Mouse (Mus musculus) lung, embryonic 14.5 days (tissue): ENCODE results near the gene Cx3cr1. TPM values are rescaled to one million over a fixed set of nuclear protein-coding genes. Genes with fewer than 3 reads are reported as not detected.

Source experiments
- ATAC-seq: fragments of 200-750 bp; cut with Nextera tagmentation; 2 replicates; pipeline ENCODE4 v1.8.0; 2017; ENCODE audit warnings: mild to moderate bottlenecking, moderate TSS enrichment, moderate library complexity; ENCODE audit not compliant: insufficient read depth
- DNase-seq: peaks from one replicate; pipeline ENCODE4 v3.0.0-alpha.2; 2015
- H3K27ac ChIP-seq: fragments of 300-500 bp; sonication (generic); 2 replicates; pipeline ENCODE4 v1.5.1; 2014; ENCODE audit warnings: low read depth, mild to moderate bottlenecking, moderate library complexity
- H3K27me3 ChIP-seq: fragments of 300-500 bp; sonication (generic); 2 replicates; pipeline ENCODE4 v1.6.1; 2014; ENCODE audit warnings: low read length, control low read depth; ENCODE audit not compliant: insufficient read depth
- H3K36me3 ChIP-seq: fragments of 300-500 bp; sonication (generic); 2 replicates; pipeline ENCODE4 v1.6.1; 2014; ENCODE audit warnings: control low read depth; ENCODE audit not compliant: insufficient read depth
- H3K4me1 ChIP-seq: fragments of 300-500 bp; sonication (generic); 2 replicates; pipeline ENCODE4 v1.6.1; 2014; ENCODE audit warnings: antibody characterized with exemption, control low read depth; ENCODE audit not compliant: insufficient read depth
- H3K4me2 ChIP-seq: fragments of 300-500 bp; sonication (generic); 2 replicates; pipeline ENCODE4 v1.6.1; 2014; ENCODE audit warnings: mild to moderate bottlenecking
- H3K4me3 ChIP-seq: fragments of 300-500 bp; sonication (generic); 2 replicates; pipeline ENCODE4 v1.5.1; 2014; ENCODE audit warnings: low read depth, low read length
- H3K9ac ChIP-seq: fragments of 300-500 bp; sonication (generic); 2 replicates; pipeline ENCODE4 v1.6.1; 2014
- H3K9me3 ChIP-seq: fragments of 300-500 bp; sonication (generic); 2 replicates; pipeline ENCODE4 v1.6.1; 2016; ENCODE audit warnings: low read depth, low read length, control low read depth
- CTCF ChIP-seq: IDR thresholded peaks from 2 replicates; pipeline ENCODE4 v1.5.1; 2016; ENCODE audit warnings: antibody characterized with exemption, low read depth
- WGBS: fragments of 180-500 bp; shearing (Covaris S2); extraction: QIAGEN DNeasy Blood & Tissue Kit; methylation state at CpG from one replicate; pipeline ENCODE4 v1.1.7; 2014; 5-methylcytosine and 5-hydroxymethylcytosine counted together
- polyA plus RNA-seq: library from polyadenylated mRNA; unstranded; fragments of >200 nt; fragmentation: Nextera tagmentation; extraction: Ambion mirVana; gene quantifications from 2 replicates; pipeline ENCODE4 v1.2.1, GENCODE M21; 2014

Gene Cx3cr1
- polyA plus RNA-seq, 1 experiment from 2014 or later: 9.7 TPM

GRCm38 (mm10) chr9:119988304-119988703 is 81.4 kb downstream of the Cx3cr1 start:
- DNase-seq (no peak), ATAC-seq (no peak)
- H3K27ac ChIP-seq: no peak overlapping the region
- TF ChIP-seq CTCF: no peak
- 43% methylated on average over 7 of the region's 7 CpGs for WGBS
- no peaks in the 10 kb centered on the region for H3K27me3 ChIP-seq
- H3K4me3 ChIP-seq: no peak overlapping the region
- H3K4me1 ChIP-seq: 0 out of 2 replicates have a peak, but pooled peaks cover 9% of the 10 kb centered on the region
- H3K9ac ChIP-seq: no peak overlapping the region
- no peaks in the 10 kb centered on the region for H3K9me3 ChIP-seq
- H3K4me2 ChIP-seq: no peak overlapping the region
- H3K36me3 ChIP-seq: no peaks in the 10 kb centered on the region

- 69% methylated on average over 10 of the region's 10 CpGs for WGBS
- H3K9me3 ChIP-seq: no peaks in the 10 kb centered on the region
- H3K4me1 ChIP-seq: peaks cover 20% of the 10 kb centered on the region
- ATAC-seq (no peak), DNase-seq (no peak)
- no peak overlapping the region for H3K4me2 ChIP-seq
- no peaks in the 10 kb centered on the region for H3K27me3 ChIP-seq
- no peak overlapping the region for H3K27ac ChIP-seq
- H3K4me3 ChIP-seq: no peak overlapping the region
- TF ChIP-seq CTCF: no peak
- no peaks in the 10 kb centered on the region for H3K36me3 ChIP-seq
- no peak overlapping the region for H3K9ac ChIP-seq
Observed at GRCm38 (mm10) chr9:119985881-119986574, 83.7 kb downstream of the Cx3cr1 start.

- TF ChIP-seq CTCF: no peak
- no peaks in the 10 kb centered on the region for H3K9me3 ChIP-seq
- 7% methylated on average over 14 of the region's 14 CpGs for WGBS
- ATAC-seq (no peak), DNase-seq (peak; percentile 53)
- no peaks in the 10 kb centered on the region for H3K27me3 ChIP-seq
- peak within 1 kb of the TSS; percentile 98 for H3K4me2 ChIP-seq
- peak within 1 kb of the TSS; percentile 80 for H3K4me3 ChIP-seq
- no peaks in the 10 kb centered on the region for H3K36me3 ChIP-seq
- H3K27ac ChIP-seq: peak within 1 kb of the TSS; percentile 51
- peak within 1 kb of the TSS; percentile 71 for H3K9ac ChIP-seq
- H3K4me1 ChIP-seq: peaks cover 31% of the 10 kb centered on the region
Observed at GRCm38 (mm10) chr9:119984536-119985011, 85.1 kb downstream of the Cx3cr1 start, which contains the start of gene Csrnp1. TSS of gene Csrnp1 (minus strand) at chr9:119984658.

- no peak for TF ChIP-seq CTCF
- Histone ChIP-seq H3K36me3 (no peaks in the 10 kb centered on the region), H3K27me3 (no peaks in the 10 kb centered on the region), H3K9me3 (no peaks in the 10 kb centered on the region), H3K4me1 (peaks cover 37% of the 10 kb centered on the region), H3K4me3 (peak overlapping the region; percentile 80), H3K4me2 (peak overlapping the region; percentile 98), H3K27ac (peak overlapping the region; percentile 51), H3K9ac (peak overlapping the region; percentile 71)
- peak; percentile 94 for DNase-seq
- peak; percentile 59 for ATAC-seq
- under 1% methylated on average over 74 of the region's 79 CpGs for WGBS
Observed at GRCm38 (mm10) chr9:119983585-119984535, 85.8 kb downstream of the Cx3cr1 start.

DNA sequence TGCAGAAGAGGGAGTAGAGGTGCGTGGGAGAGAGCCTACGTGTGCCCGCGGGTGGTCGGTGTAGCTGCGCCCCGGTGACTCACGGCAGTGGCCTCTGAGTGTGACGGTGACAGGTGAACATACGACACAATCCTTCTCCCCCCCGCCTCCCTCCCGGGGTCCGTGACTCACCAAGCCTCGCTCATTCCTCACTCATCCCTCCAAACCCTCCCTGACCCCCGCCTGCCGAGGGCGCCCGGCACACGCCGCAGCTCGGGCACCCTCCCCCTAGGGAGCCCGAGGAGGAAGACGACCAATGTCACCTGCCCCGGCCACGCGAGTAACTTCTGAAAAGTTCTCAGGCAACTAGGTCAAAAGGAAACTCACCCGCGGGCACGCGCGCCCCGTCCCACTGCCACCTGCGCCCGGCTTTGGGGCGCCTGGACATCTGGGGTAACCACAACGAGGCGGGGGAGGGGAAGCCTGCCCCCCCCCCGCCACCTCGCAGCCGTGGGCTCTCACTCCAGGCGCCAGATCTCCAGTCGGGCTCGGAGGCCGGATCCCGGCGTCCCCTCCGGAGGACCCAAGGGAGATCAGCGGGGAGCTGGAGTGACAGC is 86.6 kb downstream of the Cx3cr1 start:
- no peak for DNase-seq
- H3K4me3 ChIP-seq: peak overlapping the region; percentile 80
- no peak for TF ChIP-seq CTCF
- ATAC-seq: no peak
- H3K9me3 ChIP-seq: no peaks in the 10 kb centered on the region
- H3K27me3 ChIP-seq: no peaks in the 10 kb centered on the region
- peak overlapping the region; percentile 98 for H3K27ac ChIP-seq
- peaks cover 45% of the 10 kb centered on the region for H3K4me1 ChIP-seq
- WGBS: under 1% methylated on average over 45 of the region's 48 CpGs
- peak overlapping the region; percentile 71 for H3K9ac ChIP-seq
- H3K36me3 ChIP-seq: no peaks in the 10 kb centered on the region
- H3K4me2 ChIP-seq: peak overlapping the region; percentile 98

DNA sequence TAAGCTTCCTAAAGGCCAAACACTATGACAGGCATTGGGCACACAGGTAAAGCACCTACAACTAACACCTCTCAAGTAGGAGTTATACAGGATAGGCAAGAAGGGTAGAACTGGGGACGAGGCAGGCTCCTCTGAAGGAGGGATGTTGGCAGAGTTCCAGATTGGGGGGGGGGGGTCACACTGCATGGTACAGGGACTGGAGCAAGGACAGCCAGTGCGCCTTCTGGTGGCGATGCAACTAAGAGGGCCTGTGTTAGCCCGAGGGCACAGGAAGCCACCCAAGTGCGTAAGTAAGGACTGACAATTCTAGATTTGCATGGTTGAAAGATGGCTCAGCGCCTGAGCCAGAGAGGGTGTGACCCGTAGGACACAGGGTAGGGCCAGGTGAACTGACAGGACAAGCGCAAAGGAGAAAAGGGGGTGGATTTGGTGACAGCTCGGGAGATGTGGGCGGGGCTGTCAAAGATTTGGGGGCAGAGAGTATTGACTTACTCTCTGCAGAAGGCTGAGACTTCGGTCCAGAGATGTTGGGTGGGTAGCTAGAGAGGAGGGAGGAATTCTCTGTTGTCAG is 87.4 kb downstream of the Cx3cr1 start:
- Histone ChIP-seq H3K9ac (peak overlapping the region; percentile 71), H3K27me3 (no peaks in the 10 kb centered on the region), H3K4me3 (peak overlapping the region; percentile 80), H3K27ac (peak overlapping the region; percentile 98), H3K4me1 (peaks cover 52% of the 10 kb centered on the region), H3K4me2 (peak overlapping the region; percentile 98), H3K36me3 (no peaks in the 10 kb centered on the region), H3K9me3 (no peaks in the 10 kb centered on the region)
- TF ChIP-seq CTCF: peak; percentile 68
- DNase-seq: peak; percentile 77
- peak; percentile 41 for ATAC-seq
- under 1% methylated on average over 11 of the region's 11 CpGs for WGBS
